Mouse (Mus musculus): ENCODE results near the gene Slc37a3. TPM values are rescaled to one million over a fixed set of nuclear protein-coding genes. Genes with fewer than 3 reads are reported as not detected.

The Slc37a3 gene
- polyA plus RNA-seq, 1 experiment from 2014 or later, result 34.8 TPM

GRCm38 (mm10) chr6:39287782-39288181, 89.7 kb downstream of the Slc37a3 start:
- no peaks in the 10 kb centered on the region for H3K36me3 ChIP-seq
- no peak overlapping the region for H3K9ac ChIP-seq
- no peak for ATAC-seq (ENCODE audit: insufficient number of reproducible peaks, low FRiP score)
- no peaks in the 10 kb centered on the region for H3K27me3 ChIP-seq (replicated peaks)
- WGBS, result 81% methylated on average over 3 of the region's 3 CpGs
- H3K27ac ChIP-seq (ENCODE audit: poor library complexity, severe bottlenecking), result no peak overlapping the region
- 0 out of 2 replicates have a peak, but pooled peaks cover 3% of the 10 kb centered on the region for H3K9me3 ChIP-seq (replicated peaks)
- peaks cover 28% of the 10 kb centered on the region for H3K4me1 ChIP-seq (replicated peaks)
- H3K4me2 ChIP-seq, result no peak overlapping the region
- H3K4me3 ChIP-seq, result no peak overlapping the region

DNA sequence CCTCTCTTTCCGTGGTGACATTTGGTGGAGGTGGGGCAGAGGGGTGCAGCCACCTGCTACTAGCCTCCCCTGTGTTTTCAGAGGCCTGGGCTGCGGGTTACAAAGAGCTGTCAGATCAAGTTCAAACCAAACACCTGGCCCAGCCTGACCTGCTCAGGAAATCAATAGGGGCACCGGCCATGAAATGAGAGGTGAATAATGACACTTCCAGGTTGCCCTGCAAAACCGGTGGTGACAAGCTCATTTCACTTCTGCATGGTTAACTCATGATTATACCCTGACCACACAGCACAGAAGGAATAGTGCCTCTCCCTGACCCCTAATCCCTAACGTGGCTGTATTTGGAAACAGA, 90.8 kb downstream of the Slc37a3 start:
- Histone ChIP-seq H3K9ac (no peak overlapping the region), H3K36me3 (no peaks in the 10 kb centered on the region), H3K9me3 (replicated peaks) (0 out of 2 replicates have a peak, but pooled peaks cover 3% of the 10 kb centered on the region), H3K4me1 (replicated peaks) (peaks cover 28% of the 10 kb centered on the region), H3K4me2 (no peak overlapping the region), H3K27me3 (replicated peaks) (no peaks in the 10 kb centered on the region), H3K27ac (ENCODE audit: poor library complexity, severe bottlenecking) (no peak overlapping the region), H3K4me3 (no peak overlapping the region)
- 32% methylated on average over 5 of the region's 5 CpGs for WGBS
- no peak for ATAC-seq (ENCODE audit: insufficient number of reproducible peaks, low FRiP score)

DNA sequence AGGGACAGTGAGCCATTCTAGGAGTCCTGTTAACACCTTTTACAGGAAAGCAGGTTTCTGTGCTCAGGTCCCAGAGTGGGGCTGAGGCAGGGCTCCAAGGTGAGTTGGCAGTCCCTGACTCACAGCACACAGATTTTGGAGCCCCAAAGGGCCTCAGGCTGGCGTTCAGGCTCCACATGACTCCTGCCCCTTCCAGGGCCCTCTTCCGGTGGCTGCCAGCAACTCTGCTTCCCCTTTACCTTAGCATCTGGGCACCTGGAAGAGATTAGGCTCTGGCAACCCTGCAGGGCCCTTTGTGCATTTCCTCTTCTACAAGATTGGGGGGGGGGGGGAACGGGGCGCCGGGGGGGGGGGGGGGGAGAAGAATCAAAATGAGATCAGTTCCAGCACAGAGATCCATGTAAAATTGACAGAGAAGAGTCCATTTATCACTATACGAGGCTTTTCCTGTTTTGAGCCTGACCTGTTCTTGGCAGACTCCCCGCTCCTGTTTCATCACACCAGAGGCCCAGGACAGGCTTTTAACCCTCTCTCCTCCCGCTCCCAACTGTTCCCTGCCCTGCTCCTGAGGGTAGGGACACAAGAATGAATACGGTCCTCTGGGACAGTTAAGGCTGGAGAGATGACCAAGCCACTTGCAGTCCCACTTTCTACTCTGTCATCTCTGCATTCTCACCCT, 91.3 kb downstream of the Slc37a3 start:
- peaks cover 28% of the 10 kb centered on the region for H3K4me1 ChIP-seq (replicated peaks)
- H3K27ac ChIP-seq (ENCODE audit: poor library complexity, severe bottlenecking), result no peak overlapping the region
- no peak for ATAC-seq (ENCODE audit: insufficient number of reproducible peaks, low FRiP score)
- no peak overlapping the region for H3K4me3 ChIP-seq
- H3K4me2 ChIP-seq, result no peak overlapping the region
- H3K27me3 ChIP-seq (replicated peaks), result no peaks in the 10 kb centered on the region
- 16% methylated on average over 8 of the region's 9 CpGs for WGBS
- 0 out of 2 replicates have a peak, but pooled peaks cover 3% of the 10 kb centered on the region for H3K9me3 ChIP-seq (replicated peaks)
- H3K36me3 ChIP-seq, result no peaks in the 10 kb centered on the region
- H3K9ac ChIP-seq, result no peak overlapping the region

- Histone ChIP-seq H3K4me3 (no peak overlapping the region), H3K36me3 (no peaks in the 10 kb centered on the region), H3K9me3 (replicated peaks) (0 out of 2 replicates have a peak, but pooled peaks cover 3% of the 10 kb centered on the region), H3K27me3 (replicated peaks) (no peaks in the 10 kb centered on the region), H3K4me2 (no peak overlapping the region), H3K4me1 (replicated peaks) (peaks cover 21% of the 10 kb centered on the region), H3K9ac (no peak overlapping the region), H3K27ac (ENCODE audit: poor library complexity, severe bottlenecking) (no peak overlapping the region)
- WGBS, result 86% methylated on average over 3 of the region's 3 CpGs
- ATAC-seq (ENCODE audit: insufficient number of reproducible peaks, low FRiP score), result no peak
These were observed 92.6 kb downstream of the Slc37a3 start for GRCm38 (mm10) chr6:39284836-39285235.

Other genes with a start within 250 kb of the Slc37a3 start
- gene Kdm7a, start 170.9 kb downstream of the Slc37a3 start, polyA plus RNA-seq (2016; fragmentation: Nextera tagmentation; extraction: Ambion mirVana), result 6.8 and 7.1 TPM in 2 replicates
- 0.42 and 0.67 TPM in 2 replicates for gene Rab19, start 3.5 kb upstream of the Slc37a3 start, polyA plus RNA-seq (2016; fragmentation: Nextera tagmentation; extraction: Ambion mirVana)
- 52.7 and 55.1 TPM in 2 replicates for gene Mkrn1, start 42.8 kb upstream of the Slc37a3 start, polyA plus RNA-seq (2016; fragmentation: Nextera tagmentation; extraction: Ambion mirVana)
- gene Dennd2a, start 180.2 kb upstream of the Slc37a3 start, polyA plus RNA-seq (2016; fragmentation: Nextera tagmentation; extraction: Ambion mirVana), result 26.8 and 28.2 TPM in 2 replicates
- 17.0 and 17.4 TPM in 2 replicates for gene Adck2, start 196.2 kb upstream of the Slc37a3 start, polyA plus RNA-seq (2016; fragmentation: Nextera tagmentation; extraction: Ambion mirVana)
- 1.0 TPM in 1 of 2 replicates, not detected in the other for gene Gm42420, start 208.1 kb upstream of the Slc37a3 start, polyA plus RNA-seq (2016; fragmentation: Nextera tagmentation; extraction: Ambion mirVana)
- gene Ndufb2, start 214.9 kb upstream of the Slc37a3 start, polyA plus RNA-seq (2016; fragmentation: Nextera tagmentation; extraction: Ambion mirVana), result 541 and 562 TPM in 2 replicates